Mouse (Mus musculus) G1E (cell line): ENCODE measurements around the gene Myh8. TPM values are rescaled to one million over a fixed set of nuclear protein-coding genes. Genes with fewer than 3 reads are reported as not detected.

Source experiments
- ATAC-seq: 2 replicates; pipeline ENCODE4 v1.8.0; 2016; ENCODE audit warnings: mild to moderate bottlenecking; ENCODE audit not compliant: insufficient number of reproducible peaks, poor library complexity, low FRiP score, severe bottlenecking; ENCODE audit errors: extremely low read depth
- DNase-seq: peaks from one replicate; pipeline ENCODE4 v3.0.0; 2012; ENCODE audit warnings: low spot score
- H3K27me3 ChIP-seq: 2 replicates; pipeline ENCODE4 v1.6.1; 2012; ENCODE audit warnings: mild to moderate bottlenecking, low read length, inconsistent platforms; ENCODE audit not compliant: insufficient read depth
- H3K36me3 ChIP-seq: replicated peaks from 2 replicates; pipeline ENCODE3; 2012; ENCODE audit warnings: mild to moderate bottlenecking, inconsistent platforms
- H3K4me1 ChIP-seq: 2 replicates; pipeline ENCODE4 v1.6.1; 2012; ENCODE audit warnings: low read depth, low read length, inconsistent platforms, mixed read lengths; ENCODE audit not compliant: insufficient read depth
- H3K4me3 ChIP-seq: 2 replicates; pipeline ENCODE4 v1.5.1; 2012; ENCODE audit warnings: low read depth, mild to moderate bottlenecking, inconsistent platforms, low read length, moderate library complexity, mixed read lengths
- H3K9me3 ChIP-seq: replicated peaks from 2 replicates; pipeline ENCODE4 v1.6.1; 2012; ENCODE audit warnings: inconsistent platforms
- CTCF ChIP-seq: IDR thresholded peaks from 2 replicates; pipeline ENCODE4 v1.5.1; 2012; ENCODE audit warnings: low read depth, low read length, inconsistent platforms, mixed read lengths
- GATA1 ChIP-seq: IDR thresholded peaks from 2 replicates; pipeline ENCODE4 v1.6.1; 2012; ENCODE audit warnings: borderline replicate concordance, low read length, inconsistent platforms, mixed read lengths
- GATA2 ChIP-seq: IDR thresholded peaks from 2 replicates; pipeline ENCODE4 v1.6.1; 2012; ENCODE audit warnings: low read depth, low read length, inconsistent platforms, borderline replicate concordance
- POLR2AphosphoS5 ChIP-seq: IDR thresholded peaks from 2 replicates; pipeline ENCODE4 v1.6.1; 2012; ENCODE audit warnings: low read depth, low read length, inconsistent platforms; ENCODE audit not compliant: insufficient replicate concordance
- TAL1 ChIP-seq: conservative IDR thresholded peaks from 2 replicates; pipeline ENCODE4 v1.6.1; 2012; ENCODE audit warnings: low read depth, low read length, inconsistent platforms, mixed read lengths
- polyA plus RNA-seq: library from polyadenylated mRNA; stranded (reverse); fragments of >175 nt; gene quantifications from 2 replicates; pipeline ENCODE4 v1.2.3, GENCODE M21; 2012
- total RNA-seq, 2 experiments: library from RNA; stranded (forward) in 1 of 2; stranded (reverse) in 1 of 2; fragments of 200-1000 nt in 1 of 2; fragments of >200 nt in 1 of 2; fragmentation: Nextera tagmentation in 1 of 2; gene quantifications; 2 replicates each; pipeline ENCODE4 v1.2.3; 2014 to 2017

Gene Myh8
- total and polyA plus RNA-seq, 3 experiments = 0.22 TPM; not detected in 2

- Histone ChIP-seq H3K36me3 (no peaks in the 10 kb centered on the region), H3K9me3 (peaks cover 73% of the 10 kb centered on the region), H3K4me3 (no peak overlapping the region), H3K27me3 (no peaks in the 10 kb centered on the region), H3K4me1 (no peaks in the 10 kb centered on the region)
- TF ChIP-seq TAL1 (no peak), GATA2 (no peak), POLR2AphosphoS5 (no peak), CTCF (no peak), GATA1 (no peak)
- ATAC-seq = no peak
- no peak for DNase-seq
These were observed 73.3 kb downstream of the Myh8 start for GRCm38 (mm10) chr11:67350153-67350768.

GRCm38 (mm10) chr11:67353011-67353410 lies 76.1 kb downstream of the Myh8 start:
- DNase-seq (no peak), ATAC-seq (no peak)
- no peak overlapping the region for H3K4me3 ChIP-seq
- H3K9me3 ChIP-seq = peaks cover 66% of the 10 kb centered on the region
- no peaks in the 10 kb centered on the region for H3K36me3 ChIP-seq
- H3K4me1 ChIP-seq = no peaks in the 10 kb centered on the region
- TF ChIP-seq GATA2 (no peak), POLR2AphosphoS5 (no peak), CTCF (no peak), GATA1 (no peak)
- no peaks in the 10 kb centered on the region for H3K27me3 ChIP-seq

GRCm38 (mm10) chr11:67358031-67358430 lies 81.1 kb downstream of the Myh8 start:
- no peaks in the 10 kb centered on the region for H3K36me3 ChIP-seq
- H3K9me3 ChIP-seq = peaks cover 66% of the 10 kb centered on the region
- no peaks in the 10 kb centered on the region for H3K27me3 ChIP-seq
- ATAC-seq (no peak), DNase-seq (no peak)
- TF ChIP-seq GATA2 = no peak
- TF ChIP-seq CTCF = no peak
- no peak for TF ChIP-seq POLR2AphosphoS5
- TF ChIP-seq TAL1 = no peak
- no peak for TF ChIP-seq GATA1
- H3K4me3 ChIP-seq = no peak overlapping the region
- no peaks in the 10 kb centered on the region for H3K4me1 ChIP-seq

Other genes starting within 250 kb of the Myh8 start
- gene Adprm, start 224.5 kb upstream of the Myh8 start, total RNA-seq (2014; fragmentation: Nextera tagmentation) = 13.3 and 26.6 TPM in 2 replicates
- 23.9 and 25.7 TPM in 2 replicates for gene Adprm, start 224.5 kb upstream of the Myh8 start, total RNA-seq (2017)
- gene Adprm, start 224.5 kb upstream of the Myh8 start, polyA plus RNA-seq = 0.40 and 1.0 TPM in 2 replicates
- gene Sco1, start 224.5 kb upstream of the Myh8 start, total RNA-seq (2014; fragmentation: Nextera tagmentation) = 13.5 and 14.7 TPM in 2 replicates
- 22.2 and 23.2 TPM in 2 replicates for gene Sco1, start 224.5 kb upstream of the Myh8 start, total RNA-seq (2017)
- 3.5 and 4.0 TPM in 2 replicates for gene Sco1, start 224.5 kb upstream of the Myh8 start, polyA plus RNA-seq
- gene Myh3, start 198.8 kb upstream of the Myh8 start, total RNA-seq (2014; fragmentation: Nextera tagmentation) = not detected in 2 replicates
- gene Myh3, start 198.8 kb upstream of the Myh8 start, total RNA-seq (2017) = not detected in 2 replicates
- gene Myh3, start 198.8 kb upstream of the Myh8 start, polyA plus RNA-seq = not detected in 2 replicates
- not detected in 2 replicates for gene Myh2, start 106.1 kb upstream of the Myh8 start, total RNA-seq (2014; fragmentation: Nextera tagmentation)
- gene Myh2, start 106.1 kb upstream of the Myh8 start, total RNA-seq (2017) = 0.05 TPM in 1 of 2 replicates, not detected in the other
- not detected in 2 replicates for gene Myh2, start 106.1 kb upstream of the Myh8 start, polyA plus RNA-seq
- gene Myh1, start 77.1 kb upstream of the Myh8 start, total RNA-seq (2014; fragmentation: Nextera tagmentation) = not detected in 2 replicates
- under 0.01 TPM in 1 of 2 replicates, not detected in the other for gene Myh1, start 77.1 kb upstream of the Myh8 start, total RNA-seq (2017)
- not detected in 2 replicates for gene Myh1, start 77.1 kb upstream of the Myh8 start, polyA plus RNA-seq
- not detected in 2 replicates for gene Myh4, start 39.1 kb upstream of the Myh8 start, total RNA-seq (2014; fragmentation: Nextera tagmentation)
- gene Myh4, start 39.1 kb upstream of the Myh8 start, total RNA-seq (2017) = not detected in 2 replicates
- gene Myh4, start 39.1 kb upstream of the Myh8 start, polyA plus RNA-seq = not detected in 2 replicates
- gene Myh13, start 44.5 kb downstream of the Myh8 start, total RNA-seq (2014; fragmentation: Nextera tagmentation) = not detected in 2 replicates
- 0.05 TPM in 1 of 2 replicates, not detected in the other for gene Myh13, start 44.5 kb downstream of the Myh8 start, total RNA-seq (2017)
- gene Myh13, start 44.5 kb downstream of the Myh8 start, polyA plus RNA-seq = not detected in 2 replicates
- gene Gas7, start 178.3 kb downstream of the Myh8 start, total RNA-seq (2014; fragmentation: Nextera tagmentation) = not detected in 2 replicates
- 0.23 and 0.44 TPM in 2 replicates for gene Gas7, start 178.3 kb downstream of the Myh8 start, total RNA-seq (2017)
- not detected in 2 replicates for gene Gas7, start 178.3 kb downstream of the Myh8 start, polyA plus RNA-seq